Mouse (Mus musculus): ENCODE results near the gene Prkab2. TPM values are rescaled to one million over a fixed set of nuclear protein-coding genes. Genes with fewer than 3 reads are reported as not detected.

Gene Prkab2
- total and polyA plus RNA-seq, 3 experiments = 0.68 to 1.5 (median 1.4) TPM

DNA sequence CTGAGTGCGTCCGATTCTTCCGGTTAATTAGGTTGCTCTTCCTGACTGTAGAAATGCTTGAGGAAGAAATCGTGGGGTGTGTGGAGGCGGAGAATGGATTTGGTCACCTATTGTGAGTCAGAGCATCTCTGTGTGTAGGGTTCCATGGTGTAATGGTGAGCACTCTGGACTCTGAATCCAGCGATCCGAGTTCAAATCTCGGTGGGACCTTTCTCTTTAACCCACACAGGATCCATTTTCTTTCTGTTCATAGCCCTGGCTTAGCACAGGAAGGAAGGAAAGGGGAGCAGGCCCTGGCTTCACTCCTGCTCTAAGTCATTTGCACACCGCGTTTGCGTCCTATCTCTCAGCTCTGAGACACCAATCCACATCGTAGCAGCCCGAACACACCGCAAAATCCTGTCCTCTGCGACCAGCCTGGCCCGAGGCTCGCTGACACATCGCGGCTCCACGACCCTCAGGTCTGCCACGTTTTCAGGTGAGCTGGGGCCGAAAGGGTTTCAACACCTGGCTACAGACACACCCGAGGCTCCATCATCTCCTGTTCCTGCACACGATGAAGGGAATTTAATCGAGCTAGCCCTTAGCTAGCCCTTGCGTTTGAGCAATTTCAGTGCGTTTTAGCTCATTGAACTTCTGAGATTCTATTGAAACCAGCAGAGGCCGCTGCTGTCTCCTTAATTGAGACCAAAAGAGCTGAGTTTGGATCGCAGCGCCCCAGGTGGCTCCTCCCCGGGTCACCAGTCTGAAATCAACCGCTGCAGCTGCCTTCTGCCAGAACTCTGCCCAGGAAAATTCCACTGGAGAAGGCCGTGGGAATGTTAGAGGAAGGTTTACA lies 23.5 kb downstream of the Prkab2 start:
- in situ Hi-C loops (cut with MboI; ENCODE audit: low pct_ligation_motif_present, low pct_unique_long_range_greater_than_20kb, low sequenced_read_pairs) = loop anchor here (5.0 to 25.0 kb wide), 2 partner anchors 86 to 481 kb away; partner anchors contain the start of gene Adam30
- peak overlapping the region; percentile 61 to 73 (median 64) for H3K4me3 ChIP-seq (replicated peaks in 1 of 3; ENCODE audit: low read depth in 2 of 3, low read length in 2 of 3, poor library complexity in 1 of 3)
- peak overlapping the region; percentile 67 for H3K4me2 ChIP-seq (ENCODE audit: insufficient read depth, low read depth, poor library complexity, severe bottlenecking)
- TF ChIP-seq USF1 (IDR thresholded peaks at IDR 0.05; ENCODE audit: low read depth, low read length) (no peak), MYC (IDR thresholded peaks at IDR 0.05; ENCODE audit: low read depth, low read length) (0 out of 2 replicates have a peak, but pooled peaks have one; percentile 21), MAX (IDR thresholded peaks at IDR 0.05; ENCODE audit: low read length) (no peak; the same call in 1 of the 2 replicates), HCFC1 (IDR thresholded peaks at IDR 0.05; ENCODE audit: low read depth, low read length) (no peak), ELF1 (IDR thresholded peaks at IDR 0.05; ENCODE audit: low read depth, low read length) (peak; percentile 87), MAZ (IDR thresholded peaks at IDR 0.05; ENCODE audit: low read depth, low read length) (0 out of 2 replicates have a peak, but pooled peaks have one; percentile 19), E2F4 (IDR thresholded peaks at IDR 0.05; ENCODE audit: insufficient replicate concordance, low read depth, low read length) (0 out of 2 replicates have a peak, but pooled peaks have one; percentile 56), ZNF384 (IDR thresholded peaks at IDR 0.05; ENCODE audit: low read depth, low read length) (no peak), POLR2AphosphoS2 (IDR thresholded peaks at IDR 0.05; ENCODE audit: low read depth, low read length) (no peak), TBP (conservative IDR thresholded peaks at IDR 0.05; ENCODE audit: low read depth, low read length) (peak; percentile 99), TCF12 (IDR thresholded peaks at IDR 0.05; ENCODE audit: low read depth, low read length) (peak; percentile 42), ZKSCAN1 (IDR thresholded peaks at IDR 0.05; ENCODE audit: borderline replicate concordance, low read depth, low read length) (no peak), GABPA (IDR thresholded peaks at IDR 0.05; ENCODE audit: insufficient replicate concordance, low read depth, low read length) (no peak), CHD1 (IDR thresholded peaks at IDR 0.05; ENCODE audit: low read depth, low read length) (no peak), CHD2 (IDR thresholded peaks at IDR 0.05; ENCODE audit: low read length) (no peak; the same call in 1 of the 2 replicates), SMC3 (IDR thresholded peaks at IDR 0.05; ENCODE audit: low read depth, low read length) (peak; percentile 65), ETS1 (conservative IDR thresholded peaks at IDR 0.05; ENCODE audit: low read depth, low read length) (no peak), POLR2A (IDR thresholded peaks at IDR 0.05; ENCODE audit: low read depth, low read length) (no peak), USF2 (conservative IDR thresholded peaks at IDR 0.05; ENCODE audit: low read depth, low read length) (no peak), ZC3H11A (IDR thresholded peaks at IDR 0.05; ENCODE audit: low read depth, low read length) (no peak), NRF1 (IDR thresholded peaks at IDR 0.05; ENCODE audit: low read depth, low read length) (0 out of 2 replicates have a peak, but pooled peaks have one; percentile 5), RCOR1 (conservative IDR thresholded peaks at IDR 0.05; ENCODE audit: low read depth, low read length) (no peak), BHLHE40 (IDR thresholded peaks at IDR 0.05; ENCODE audit: low read depth, low read length) (peak; percentile 31; the same call in 1 of the 2 replicates), EP300 (IDR thresholded peaks at IDR 0.05; ENCODE audit: low read length) (no peak), RAD21 (IDR thresholded peaks at IDR 0.05; ENCODE audit: low read depth, low read length) (peak; percentile 84), MEF2A (IDR thresholded peaks at IDR 0.05; ENCODE audit: borderline replicate concordance, low read depth, low read length) (no peak; the same call in 1 of the 2 replicates), IRF4 (IDR thresholded peaks at IDR 0.05; ENCODE audit: low read depth, low read length) (peak; percentile 97), JUND (conservative IDR thresholded peaks at IDR 0.05; ENCODE audit: low read depth, low read length) (no peak), ZMIZ1 (IDR thresholded peaks at IDR 0.05; ENCODE audit: low read depth, low read length) (no peak), PAX5 (IDR thresholded peaks at IDR 0.05; ENCODE audit: low read length) (no peak), CTCF (conservative IDR thresholded peaks at IDR 0.05 in 1 of 2, IDR thresholded peaks at IDR 0.05 in 1 of 2; ENCODE audit: low read depth in 2 of 2, low read length in 2 of 2) (peak; percentile 25 to 99; a peak in 2 of 4 replicates), SIN3A (IDR thresholded peaks at IDR 0.05; ENCODE audit: low read length) (peak; percentile 55; the same call in 1 of the 2 replicates), JUN (IDR thresholded peaks at IDR 0.05; ENCODE audit: insufficient read depth, low read depth, low read length) (no peak), MAFK (IDR thresholded peaks at IDR 0.05; ENCODE audit: insufficient replicate concordance, low read length) (peak; percentile 89), UBTF (IDR thresholded peaks at IDR 0.05; ENCODE audit: low read depth, low read length) (no peak), NELFE (IDR thresholded peaks at IDR 0.05; ENCODE audit: low read depth, low read length) (peak; percentile 67), MXI1 (IDR thresholded peaks at IDR 0.05; ENCODE audit: low read depth, low read length) (no peak), KAT2A (IDR thresholded peaks at IDR 0.05; ENCODE audit: insufficient replicate concordance, low read length) (0 out of 2 replicates have a peak, but pooled peaks have one; percentile 12)
- peaks cover 0 to 15% of the 10 kb centered on the region in 2 experiments; a peak in 2 of 4 replicates for H3K4me1 ChIP-seq (ENCODE audit: control insufficient read depth in 1 of 2, insufficient read depth in 2 of 2)
- H3K79me2 ChIP-seq (replicated peaks; ENCODE audit: control insufficient read depth, extremely low read depth, insufficient read depth, poor library complexity, severe bottlenecking) = no peaks in the 10 kb centered on the region
- H3K27ac ChIP-seq (ENCODE audit: insufficient read depth, low read depth) = peak overlapping the region; percentile 85
- H3K27me3 ChIP-seq (replicated peaks) = peaks cover 3% of the 10 kb centered on the region
- H3K9me3 ChIP-seq (replicated peaks; ENCODE audit: low read length) = no peaks in the 10 kb centered on the region
- H3K9ac ChIP-seq (ENCODE audit: insufficient read depth, low read depth) = peak overlapping the region; percentile 37
- H3K36me3 ChIP-seq (replicated peaks in 1 of 2; ENCODE audit: control insufficient read depth in 1 of 2, insufficient read depth in 1 of 2, low read length in 1 of 2) = no peaks in the 10 kb centered on the region
- peak; percentile 91 for DNase-seq (ENCODE audit: extremely low read depth)
- dilution Hi-C loops (cut with MboI; ENCODE audit: extremely low pct_ligation_motif_present, extremely low pct_unique_long_range_greater_than_20kb, low sequenced_read_pairs) = no loop called here
